Mouse (Mus musculus) kidney, adult 2 months (tissue): Measurements from ENCODE around the gene Cdr2l.

Source experiments
- CTCF ChIP-seq: fragments of 200-500 bp; conservative IDR thresholded peaks from 2 replicates; pipeline ENCODE4 v1.5.1; 2011; ENCODE audit warnings: low read depth, mild to moderate bottlenecking, control low read depth, low read length, moderate library complexity, mixed read lengths; ENCODE audit not compliant: insufficient read depth, insufficient read length
- POLR2A ChIP-seq: fragments of 200-500 bp; IDR thresholded peaks from one replicate; pipeline ENCODE4 v1.6.1; 2011; ENCODE audit warnings: low read depth, low read length, control low read depth

GRCm38 (mm10) chr11:115377854-115378253 lies 3.9 kb upstream of the Cdr2l start:
- TF ChIP-seq CTCF (no peak), POLR2A (no peak)
